Mouse (Mus musculus) left cerebral cortex, postnatal 25 days (tissue): Measurements from ENCODE around the gene Mdn1. TPM values are rescaled to one million over a fixed set of nuclear protein-coding genes. Genes with fewer than 3 reads are reported as not detected.

Source experiments
- DNase-seq, 2 experiments: peaks; one replicate each; pipeline ENCODE4 v3.0.0; 2022; ENCODE audit warnings: low spot score in 2 of 2, mixed read lengths in 1 of 2
- intact Hi-C: fragments of 180-260 bp; cut with DNase I; formaldehyde crosslinking; loops from one replicate; pipeline ENCODE4 v1.15.1; 2025
- total RNA-seq, 2 experiments: library from RNA; stranded (reverse); gene quantifications; 2 replicates each; pipeline ENCODE4 v1.2.3; 2021

The Mdn1 gene
- total RNA-seq = 10 to 100 TPM; 29.9 to 34.0 TPM

DNA sequence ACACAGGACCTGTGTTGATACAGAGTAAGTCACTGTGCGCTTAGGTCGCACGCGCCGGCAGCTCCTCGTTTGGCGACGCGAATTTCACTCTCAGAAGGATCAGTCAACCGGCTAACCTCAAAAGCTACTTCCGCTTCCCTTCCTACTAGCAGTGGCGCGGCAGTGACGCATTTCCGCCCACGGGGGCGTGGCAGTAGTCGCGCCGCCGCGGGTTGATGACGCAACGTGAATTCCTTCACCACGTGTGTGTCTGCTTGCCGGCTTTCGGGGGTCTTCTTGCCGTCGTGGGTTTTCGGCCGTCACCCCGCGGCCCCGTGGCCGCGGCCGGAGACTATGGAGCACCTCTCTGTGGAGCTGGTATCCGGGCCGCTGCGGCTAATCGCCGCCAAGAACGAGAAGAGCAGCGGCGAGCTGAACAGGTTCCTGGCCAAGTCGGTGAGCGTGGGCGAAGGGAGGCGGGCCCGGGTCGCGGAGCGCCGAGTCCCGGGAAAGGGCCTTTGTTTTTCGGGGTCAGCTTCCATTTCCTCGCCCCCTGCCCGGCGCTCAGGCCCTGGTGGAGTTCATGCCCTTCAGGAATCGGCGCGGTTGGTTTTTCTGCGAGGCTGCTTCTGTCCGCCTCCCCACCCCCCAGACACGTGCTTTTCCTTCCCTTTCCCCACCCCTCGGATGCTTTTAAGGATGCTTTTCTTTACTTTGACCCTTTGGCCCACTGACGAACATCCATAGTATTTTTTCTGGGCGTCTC lies at the start of gene Mdn1:
TSS of gene Mdn1 (plus strand) at position 202 of the 745 bp plus-strand sequence.
- intact Hi-C loops = loop anchor here (1.0 kb wide), 1 partner anchor 42 kb away; the partner anchor contains the start of gene Casp8ap2
- DNase-seq = peak; percentile 98

DNA sequence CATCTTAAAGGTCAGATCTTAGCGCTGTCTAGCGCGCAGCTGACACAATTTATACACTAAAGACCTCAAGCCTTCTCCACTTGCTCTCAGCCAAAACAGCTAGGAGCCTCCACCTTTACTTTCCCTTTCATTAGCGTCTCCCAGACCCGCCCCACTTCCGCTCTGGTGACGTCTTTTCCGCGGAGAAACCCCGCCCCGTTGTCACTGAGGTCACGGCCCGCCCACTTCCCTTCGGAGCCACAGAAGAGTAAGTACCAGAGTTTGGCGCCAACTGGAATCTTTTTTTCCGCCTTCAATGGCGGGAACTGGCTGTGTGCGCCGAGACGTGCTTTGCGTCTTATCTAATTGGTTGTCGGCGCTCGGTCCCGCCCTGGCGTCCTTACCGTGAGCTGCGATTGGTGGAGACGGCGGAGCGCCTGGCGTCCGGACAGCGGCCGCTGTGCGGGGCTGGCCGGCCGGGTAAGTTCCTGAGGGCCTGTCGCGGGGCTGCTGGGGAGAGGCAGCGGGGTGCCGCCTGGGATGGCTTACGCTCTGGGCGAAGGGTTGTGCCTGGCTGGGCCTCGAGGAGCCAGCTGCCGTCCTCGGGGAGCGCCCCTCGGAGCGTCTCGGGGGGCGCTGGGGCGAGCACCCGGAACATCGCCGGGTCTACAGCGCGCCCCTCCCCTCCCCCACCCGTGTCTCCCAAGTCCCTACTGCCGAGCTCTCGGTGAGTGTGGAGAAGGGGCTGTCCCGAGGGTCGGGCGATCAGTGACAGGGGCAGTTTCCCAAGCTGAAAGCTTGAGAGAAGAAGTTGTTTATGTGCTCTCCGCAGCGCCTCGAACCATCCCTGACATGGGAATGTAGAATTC lies 41.7 kb upstream of the Mdn1 start, which contains the start of gene Casp8ap2:
TSS of gene Casp8ap2 (plus strand) at position 418 of the 848 bp plus-strand sequence.
- intact Hi-C loops = loop anchor here (1.0 to 5.0 kb wide), 2 partner anchors 41 to 417 kb away; partner anchors contain the start of gene Ube2j1
- peak; percentile 99 to 100 for DNase-seq

DNA sequence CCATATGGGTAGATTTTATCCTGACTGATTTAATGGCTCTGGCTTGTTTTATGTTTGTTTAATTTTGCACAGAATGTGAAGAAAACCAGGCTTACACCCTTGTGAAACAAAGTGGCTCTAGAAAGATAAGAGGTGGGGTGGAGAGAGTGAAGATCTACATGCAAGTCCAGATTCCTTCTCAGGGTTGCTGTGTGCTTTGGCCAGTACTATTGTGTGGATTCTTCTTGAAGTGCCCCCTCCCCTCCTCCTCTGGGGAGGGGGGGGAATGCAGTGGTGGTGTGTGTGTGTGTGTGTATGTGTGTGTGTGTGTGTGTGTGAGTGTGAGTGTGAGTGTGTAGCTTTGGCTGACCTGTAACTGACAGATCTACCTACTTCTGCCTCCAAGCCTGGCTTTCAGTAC lies 35.3 kb upstream of the Mdn1 start:
- DNase-seq = no peak
- intact Hi-C loops = no loop called here

DNA sequence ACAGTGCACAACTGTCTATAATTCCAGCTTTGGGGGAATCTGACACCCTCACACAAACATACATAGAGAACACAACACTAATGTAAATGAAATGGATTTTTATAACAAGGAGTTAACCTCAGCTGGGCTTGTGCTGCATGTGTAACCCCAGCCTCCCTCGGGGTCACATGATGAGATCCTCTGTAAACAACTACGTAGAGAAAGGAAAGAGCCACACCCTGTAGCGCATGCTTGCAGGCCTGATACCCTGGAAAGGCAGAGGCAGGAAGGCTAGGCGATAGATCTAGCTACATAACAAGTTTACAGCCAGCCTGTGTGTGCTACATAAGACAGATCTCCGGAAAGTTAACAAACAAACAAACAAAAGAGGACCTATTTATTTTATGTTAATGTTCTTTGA lies 5.2 kb upstream of the Mdn1 start:
- no peak for DNase-seq
- intact Hi-C loops = no loop called here

DNA sequence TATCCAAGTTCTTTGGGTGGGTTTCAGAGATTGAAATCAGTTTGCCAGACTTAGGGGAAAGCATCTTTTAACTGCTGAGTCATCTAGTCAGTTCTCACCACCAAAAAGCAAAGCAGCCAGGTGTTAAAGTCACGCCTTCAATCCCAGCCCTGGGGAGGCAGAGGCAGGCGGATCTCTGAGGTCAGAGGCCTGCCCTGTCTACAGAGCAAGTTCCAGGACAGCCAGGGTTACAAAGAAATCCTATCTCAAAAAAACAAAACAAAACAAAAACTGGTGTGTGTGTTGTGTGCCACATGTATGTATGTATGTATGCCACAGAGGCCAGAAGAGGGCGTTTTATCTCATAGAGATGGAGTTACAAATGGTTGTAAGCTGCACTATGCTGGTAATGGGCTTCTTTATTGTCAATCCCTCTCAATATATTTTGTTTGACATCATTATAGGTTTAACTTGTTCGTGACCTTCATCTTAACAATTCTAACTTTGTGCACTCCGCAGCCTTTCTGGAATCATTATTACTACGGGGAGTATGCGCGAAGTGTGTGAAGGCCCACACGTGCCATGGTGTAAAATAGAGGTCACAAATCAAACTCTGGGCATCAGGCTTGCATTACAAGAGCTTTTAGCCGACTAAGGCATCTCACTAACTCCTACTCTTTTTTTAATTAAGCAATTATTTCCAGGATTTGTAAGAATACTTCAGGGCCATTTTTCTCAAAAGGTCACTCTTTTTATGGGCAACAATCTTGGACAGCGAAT lies 594 bp upstream of the Mdn1 start:
- intact Hi-C loops = loop anchor here (1.0 kb wide), 1 partner anchor 41 kb away; the partner anchor contains the start of gene Casp8ap2
- DNase-seq = no peak

DNA sequence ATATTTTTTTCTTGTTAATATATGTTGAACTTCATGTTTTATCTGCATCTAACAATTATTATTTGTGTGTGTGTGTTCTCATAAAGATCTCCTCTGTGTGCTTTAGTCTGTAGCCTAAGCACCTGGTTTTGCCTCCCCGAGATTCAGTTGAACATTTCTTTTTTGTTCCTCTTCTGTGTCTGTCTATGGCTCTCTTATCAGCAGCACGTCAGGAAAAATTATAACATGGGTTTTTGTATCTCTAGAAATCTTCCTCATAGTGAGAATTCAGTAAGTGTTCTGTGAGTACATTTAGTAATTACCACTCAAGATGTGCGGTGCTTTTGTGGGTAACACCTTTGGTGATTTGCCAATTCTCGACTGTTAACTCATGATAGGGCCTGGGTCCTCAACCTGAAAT lies 8.9 kb downstream of the Mdn1 start:
- no peak for DNase-seq

DNA sequence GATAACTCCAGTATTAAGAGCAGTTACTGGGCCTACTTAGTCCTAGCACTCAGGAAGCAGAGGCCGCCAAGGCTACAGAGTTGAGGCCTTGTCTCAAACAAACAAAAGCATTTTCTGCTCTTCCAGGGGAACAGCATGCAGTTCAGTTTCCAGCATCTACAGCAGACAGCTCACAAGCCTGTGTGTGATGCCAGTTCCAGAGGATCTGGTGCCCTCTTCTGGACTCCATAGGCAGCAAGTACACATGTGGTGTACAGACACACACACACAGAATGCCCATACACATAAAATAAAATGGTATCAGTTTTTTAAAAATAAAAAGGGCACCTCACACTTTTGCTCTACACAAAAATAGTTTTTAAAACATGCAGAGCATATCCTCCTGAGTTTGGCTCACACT lies 11.4 kb downstream of the Mdn1 start:
- DNase-seq = no peak
- intact Hi-C loops = no loop called here

More for the DNA sequence above, 8.9 kb downstream of the Mdn1 start:
- intact Hi-C loops = no loop called here

DNA sequence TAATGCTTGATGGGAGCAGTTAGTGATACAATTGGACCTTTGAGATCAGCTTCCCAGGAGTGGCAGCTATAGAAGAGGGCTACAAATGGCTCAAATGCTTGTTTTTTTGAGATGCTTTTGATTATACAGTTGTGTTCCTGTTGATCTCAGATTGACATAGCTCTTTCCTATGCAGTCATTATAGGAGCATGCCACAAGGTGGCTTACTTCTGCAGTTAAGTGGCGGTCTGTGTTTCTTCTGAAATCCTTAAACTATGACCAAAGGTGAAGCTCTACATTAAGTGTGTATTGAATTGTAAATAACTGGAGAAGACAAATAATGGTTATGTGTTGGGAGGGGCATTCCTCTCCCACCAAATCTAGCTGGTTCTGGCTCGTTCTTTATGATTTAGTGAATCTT lies 12.9 kb downstream of the Mdn1 start:
- no peak for DNase-seq
- intact Hi-C loops = no loop called here

DNA sequence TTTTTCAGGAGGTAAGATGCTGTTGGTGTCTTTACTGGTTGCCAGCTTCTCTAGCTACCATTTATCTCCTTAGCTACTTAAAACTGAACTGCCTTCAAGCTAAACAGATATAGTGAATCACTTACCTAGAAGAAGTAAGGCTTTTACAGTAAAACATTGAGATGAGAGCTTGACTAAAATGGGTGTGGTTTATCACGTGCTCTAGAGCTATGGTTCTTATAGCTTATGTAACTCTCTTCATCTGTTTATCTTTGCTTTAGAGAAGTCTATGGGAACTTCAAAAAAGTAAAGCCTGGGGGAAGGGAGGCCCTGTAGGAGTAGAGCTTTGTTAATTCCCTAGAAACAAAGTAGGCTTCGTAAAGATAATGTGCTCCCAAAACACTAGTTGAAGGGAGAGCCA lies 17.1 kb downstream of the Mdn1 start:
- intact Hi-C loops = no loop called here
- no peak for DNase-seq

DNA sequence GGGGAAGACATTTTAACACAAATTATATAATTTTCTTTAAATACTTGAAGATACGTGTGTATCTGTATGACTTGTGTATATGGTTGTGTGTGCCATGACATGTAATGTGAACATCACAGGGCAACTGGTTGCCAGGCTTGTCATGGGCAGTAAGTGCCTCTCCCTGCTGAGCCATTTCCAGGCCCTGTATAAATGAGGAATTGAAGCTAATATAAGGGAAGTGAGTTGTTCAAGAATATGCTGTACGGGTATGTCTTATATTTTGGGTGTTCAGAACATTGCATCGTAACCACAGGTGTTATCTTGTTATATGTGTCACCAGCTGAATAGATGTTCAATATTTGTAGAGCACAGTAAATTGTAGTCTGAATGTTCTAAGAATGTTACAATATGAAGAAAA lies 20.6 kb downstream of the Mdn1 start:
- intact Hi-C loops = no loop called here
- DNase-seq = no peak

DNA sequence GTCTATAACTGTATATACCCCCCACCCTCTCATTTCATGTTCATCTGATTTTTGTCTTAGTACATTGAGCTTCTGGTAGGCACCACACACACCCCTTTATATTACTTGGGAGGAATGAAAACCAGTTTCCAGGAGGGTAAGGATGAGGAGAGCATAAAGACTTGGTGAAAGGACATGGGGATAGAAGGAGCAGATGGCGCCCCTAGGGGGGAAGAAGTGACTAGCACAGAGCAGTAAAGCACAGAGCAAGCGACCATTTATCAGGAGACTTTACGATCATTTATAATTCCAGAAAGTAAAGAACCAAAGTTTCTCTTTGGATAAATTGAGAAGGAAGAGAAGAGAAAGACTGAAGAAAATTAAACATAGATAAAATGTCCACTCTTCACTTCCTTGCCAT lies 23.9 kb downstream of the Mdn1 start:
- DNase-seq = no peak
- intact Hi-C loops = no loop called here

DNA sequence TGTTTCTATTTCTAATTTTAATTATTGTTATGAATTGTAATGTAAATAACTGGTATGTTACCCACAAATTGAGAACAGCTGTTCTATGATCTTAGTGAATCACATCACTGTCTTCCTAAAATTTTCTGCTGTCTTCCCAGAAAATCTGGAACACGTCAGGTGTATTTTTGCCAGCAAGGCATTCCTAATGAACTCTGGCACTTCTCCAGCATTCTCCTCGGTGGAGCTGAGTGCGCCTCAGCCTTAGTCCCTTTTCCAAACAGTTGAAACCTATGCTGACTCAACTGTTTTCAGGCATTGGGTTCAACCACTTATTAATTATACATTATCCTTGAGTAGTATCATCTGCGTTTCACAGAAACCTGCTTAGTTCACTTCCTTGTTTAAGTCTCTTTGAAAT lies 25.6 kb downstream of the Mdn1 start:
- DNase-seq = no peak
- intact Hi-C loops = no loop called here

DNA sequence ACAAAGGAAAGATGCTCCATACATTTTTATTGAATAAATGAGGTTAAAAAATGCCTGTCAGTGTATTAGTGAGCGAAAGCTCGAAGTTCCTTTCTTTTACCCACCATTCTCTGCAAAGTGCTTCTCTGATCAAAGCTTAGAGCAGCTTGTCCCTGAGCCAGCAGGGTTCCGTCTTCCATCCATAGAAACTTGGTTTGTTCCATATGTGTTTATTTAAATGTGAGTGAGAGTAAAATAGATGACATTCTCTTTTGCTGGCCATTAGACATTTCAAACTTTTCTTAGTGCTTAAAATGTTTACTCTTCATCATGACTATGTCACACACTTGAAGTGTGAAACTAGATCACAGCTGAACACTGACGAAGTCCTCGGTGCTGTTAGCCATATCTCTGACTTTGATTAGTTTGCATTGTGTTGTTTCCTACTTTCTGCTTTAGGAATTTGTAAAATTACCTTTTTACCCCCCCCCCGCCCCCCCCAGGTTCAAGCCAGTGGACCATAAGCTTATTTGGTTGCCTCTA lies 26.2 kb downstream of the Mdn1 start:
- no peak for DNase-seq
- intact Hi-C loops = no loop called here

DNA sequence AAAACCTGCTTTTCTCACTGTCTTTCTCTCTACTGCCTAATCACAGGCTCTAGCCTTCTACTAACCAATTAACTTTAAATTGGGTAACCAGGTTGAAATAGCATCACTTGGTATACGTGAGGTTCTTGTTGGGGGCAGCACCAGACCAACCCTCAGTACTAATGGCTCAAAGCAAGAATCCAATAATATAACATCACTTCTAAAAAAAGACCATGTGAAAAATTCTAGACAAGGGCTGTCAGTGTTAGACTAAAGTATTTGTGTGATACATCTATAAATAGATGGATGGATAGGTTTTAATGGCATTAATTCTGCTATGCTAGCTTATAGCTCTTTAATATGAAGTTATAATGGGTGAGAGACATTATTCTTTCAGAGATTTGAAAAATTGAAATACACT lies 60.8 kb downstream of the Mdn1 start:
- intact Hi-C loops = no loop called here
- DNase-seq = no peak

DNA sequence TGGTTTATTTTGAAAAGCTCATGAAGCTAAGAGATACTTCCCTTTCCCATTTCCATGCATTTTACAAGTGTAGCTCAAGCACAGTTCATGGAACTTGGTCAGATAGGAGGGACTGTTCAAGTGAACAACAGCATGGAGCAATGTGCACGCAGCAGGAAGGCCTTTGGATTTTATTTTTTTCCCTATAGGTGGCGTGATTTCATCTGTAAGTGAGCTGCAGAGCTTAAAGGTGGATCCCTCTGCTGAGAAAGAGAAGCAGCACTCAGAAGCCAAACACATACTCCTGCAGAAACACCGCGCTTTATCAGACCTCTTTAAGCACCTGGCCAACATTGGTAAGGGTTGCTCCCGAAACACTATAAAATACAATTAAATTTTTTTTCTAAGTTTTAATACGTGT lies 88.5 kb downstream of the Mdn1 start:
- intact Hi-C loops = loop anchor here (5.0 kb wide), 1 partner anchor 272 kb away; no protein-coding TSS in a partner anchor
- peak in 1 of 2 experiments; percentile 22 for DNase-seq

DNA sequence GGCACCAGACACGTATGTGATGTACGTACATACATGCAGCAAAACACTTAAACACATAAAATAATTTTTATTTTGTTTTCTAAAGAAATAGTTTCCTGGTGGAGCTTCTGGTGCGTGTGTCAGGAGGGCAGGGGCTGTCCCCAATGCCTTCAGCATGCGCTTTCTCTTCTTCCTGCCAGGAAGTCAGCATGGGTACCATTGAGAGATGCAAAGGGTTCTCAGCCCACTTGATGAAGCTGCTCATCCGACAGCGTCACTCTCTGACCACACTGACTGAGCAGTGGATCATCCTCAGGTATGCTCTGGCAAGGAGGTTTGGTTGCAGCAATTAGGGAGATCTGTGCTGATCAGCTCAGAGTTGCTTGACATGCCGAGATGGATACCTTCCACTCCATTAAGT lies 91.5 kb downstream of the Mdn1 start:
- no peak for DNase-seq
- intact Hi-C loops = loop anchor here (5.0 kb wide), 1 partner anchor 269 kb away; no protein-coding TSS in a partner anchor

DNA sequence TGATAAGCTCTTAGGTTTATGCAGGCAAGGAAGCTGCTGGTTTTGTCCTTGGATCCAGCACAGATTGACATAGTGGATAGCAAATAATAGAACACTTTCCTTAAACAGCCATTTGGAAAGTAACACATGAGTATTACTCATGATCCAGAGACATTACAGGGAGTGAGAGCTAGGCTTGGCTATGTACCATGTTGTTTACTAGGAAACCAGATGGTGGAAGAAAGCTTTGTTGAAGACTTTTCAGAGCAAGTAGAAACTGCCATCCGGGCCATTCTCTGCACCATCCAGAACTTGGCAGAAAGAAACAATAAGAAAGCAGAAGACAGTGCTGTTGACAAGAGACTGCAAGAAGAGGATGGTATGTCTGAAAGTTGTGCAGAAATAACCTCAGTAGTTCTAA lies 93.8 kb downstream of the Mdn1 start:
- intact Hi-C loops = loop anchor here (5.0 to 10.0 kb wide), 2 partner anchors 202 to 364 kb away; partner anchors contain the start of gene Ankrd6
- peak in 1 of 2 experiments; percentile 72 for DNase-seq

DNA sequence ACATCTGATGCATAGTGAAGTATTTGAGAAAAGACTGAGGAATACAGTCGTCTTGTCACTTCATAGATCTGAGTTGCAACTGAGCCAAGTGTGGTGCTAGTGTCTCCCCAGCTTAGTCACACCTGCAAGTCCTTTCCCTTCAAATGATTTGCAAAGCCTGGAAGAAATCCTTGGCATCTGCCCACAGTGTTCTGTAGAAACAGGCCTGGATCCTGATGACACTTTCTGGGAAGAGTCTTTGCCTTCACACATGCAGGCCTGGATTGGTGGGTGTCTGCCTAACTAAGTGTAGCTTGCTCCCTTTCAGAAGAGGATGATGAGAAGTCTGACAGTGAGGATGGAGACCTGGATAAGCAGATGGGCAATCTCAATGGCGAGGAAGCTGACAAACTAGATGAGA lies 100.5 kb downstream of the Mdn1 start:
- intact Hi-C loops = loop anchor here (10.0 kb wide), 1 partner anchor 357 kb away; no protein-coding TSS in a partner anchor
- peak; percentile 35 to 84 for DNase-seq

DNA sequence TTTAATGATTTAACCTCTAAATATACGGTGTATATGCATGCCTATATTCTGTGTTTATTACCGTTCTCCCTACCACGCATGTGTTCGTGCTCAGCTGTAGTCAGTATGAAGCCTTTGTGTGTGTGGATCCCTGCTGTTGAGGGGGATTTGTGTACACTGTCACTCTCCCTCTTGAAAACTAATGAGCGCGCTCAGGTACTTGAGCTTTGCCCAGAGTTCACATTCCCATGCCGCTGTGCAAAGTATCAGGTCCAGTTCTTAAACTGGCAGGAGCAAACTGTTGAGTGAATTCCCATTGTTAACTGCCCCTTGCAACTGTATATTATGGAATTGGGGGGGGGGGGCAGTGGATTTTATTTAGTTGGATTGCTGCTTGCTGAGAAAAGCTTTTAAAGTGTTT lies 110.6 kb downstream of the Mdn1 start:
- no peak for DNase-seq
- intact Hi-C loops = no loop called here
